Mouse (Mus musculus): ENCODE results near the gene Unc93b1. TPM values are rescaled to one million over a fixed set of nuclear protein-coding genes. Genes with fewer than 3 reads are reported as not detected.
A peak's percentile ranks its signal among the peaks of the same experiment; 100 is the strongest.

Unc93b1 gene
- polyA plus RNA-seq, 1 experiment: 174 TPM

DNA sequence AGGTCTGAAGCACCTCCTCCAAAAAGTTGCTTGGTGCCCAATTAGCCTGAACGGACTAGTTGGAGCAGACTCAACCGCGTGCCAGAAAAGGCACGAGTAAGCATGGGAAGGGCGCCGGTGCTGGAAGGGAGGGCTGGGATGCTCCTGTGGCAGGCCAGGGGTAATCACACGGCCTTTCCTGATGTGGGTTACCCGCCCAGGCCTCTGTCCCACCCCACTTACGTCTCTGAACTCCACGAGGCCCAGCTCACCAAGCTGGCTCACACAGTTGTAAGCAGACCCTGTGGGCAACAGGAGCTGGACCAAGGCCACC lies 30.7 kb upstream of the Unc93b1 start:
- Histone ChIP-seq H3K4me1 (replicated peaks; ENCODE audit: control insufficient read depth, insufficient read depth, low read length) (peaks cover 43% of the 10 kb centered on the region), H3K27ac (ENCODE audit: control insufficient read depth, insufficient read depth, low read length) (no peak overlapping the region), H3K27me3 (ENCODE audit: control insufficient read depth, insufficient read depth, low read length) (no peaks in the 10 kb centered on the region), H3K4me3 (ENCODE audit: control insufficient read depth, insufficient read depth, low read length) (no peak overlapping the region), H3K36me3 (ENCODE audit: control insufficient read depth, insufficient read depth, low read length) (peaks cover 6% of the 10 kb centered on the region; the same call in 1 of the 2 replicates)
- no peak for TF ChIP-seq CTCF (IDR thresholded peaks at IDR 0.05; ENCODE audit: borderline replicate concordance, control insufficient read depth, extremely low read depth, insufficient read depth, low read length, poor library complexity)
- TF ChIP-seq POLR2A (IDR thresholded peaks at IDR 0.05; ENCODE audit: control insufficient read depth, extremely low read depth, insufficient read depth, low read length, poor library complexity): no peak
- DNase-seq: no peak
- WGBS: 90% methylated on average over 10 of the region's 10 CpGs

GRCm38 (mm10) chr19:3905261-3905969 lies 29.6 kb upstream of the Unc93b1 start:
- Histone ChIP-seq H3K4me3 (ENCODE audit: control insufficient read depth, insufficient read depth, low read length) (peak overlapping the region; percentile 18), H3K27ac (ENCODE audit: control insufficient read depth, insufficient read depth, low read length) (peak overlapping the region; percentile 5; the same call in 1 of the 2 replicates), H3K36me3 (ENCODE audit: control insufficient read depth, insufficient read depth, low read length) (peaks cover 6% of the 10 kb centered on the region; the same call in 1 of the 2 replicates), H3K27me3 (ENCODE audit: control insufficient read depth, insufficient read depth, low read length) (no peaks in the 10 kb centered on the region), H3K4me1 (replicated peaks; ENCODE audit: control insufficient read depth, insufficient read depth, low read length) (peaks cover 43% of the 10 kb centered on the region)
- 8% methylated on average over 6 of the region's 6 CpGs for WGBS
- no peak for TF ChIP-seq POLR2A (IDR thresholded peaks at IDR 0.05; ENCODE audit: control insufficient read depth, extremely low read depth, insufficient read depth, low read length, poor library complexity)
- no peak for TF ChIP-seq CTCF (IDR thresholded peaks at IDR 0.05; ENCODE audit: borderline replicate concordance, control insufficient read depth, extremely low read depth, insufficient read depth, low read length, poor library complexity)
- no peak for DNase-seq

DNA sequence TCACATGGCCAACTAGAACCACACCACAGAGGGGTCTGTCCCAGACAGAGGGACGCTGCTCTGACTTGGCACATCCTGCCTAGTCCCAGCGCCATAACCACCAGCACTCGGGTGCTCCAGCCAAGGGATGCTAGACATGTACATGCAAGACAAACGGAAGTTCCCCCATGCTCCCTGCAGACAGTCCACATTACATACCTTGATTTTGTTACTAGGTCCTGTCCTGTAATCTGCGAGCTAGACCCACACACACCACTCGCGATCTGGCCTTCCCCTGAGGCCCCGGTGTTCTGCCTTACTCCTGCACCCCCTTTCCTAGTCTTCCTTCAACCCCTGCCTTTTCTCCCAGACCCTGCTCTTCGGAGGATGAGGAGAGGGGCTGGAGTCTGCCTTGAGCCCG lies 28.7 kb upstream of the Unc93b1 start:
- TF ChIP-seq CTCF (IDR thresholded peaks at IDR 0.05; ENCODE audit: borderline replicate concordance, control insufficient read depth, extremely low read depth, insufficient read depth, low read length, poor library complexity): no peak
- no peak for TF ChIP-seq POLR2A (IDR thresholded peaks at IDR 0.05; ENCODE audit: control insufficient read depth, extremely low read depth, insufficient read depth, low read length, poor library complexity)
- 1% methylated on average over 10 of the region's 10 CpGs for WGBS
- peaks cover 43% of the 10 kb centered on the region for H3K4me1 ChIP-seq (replicated peaks; ENCODE audit: control insufficient read depth, insufficient read depth, low read length)
- peaks cover 5% of the 10 kb centered on the region; the same call in 1 of the 2 replicates for H3K36me3 ChIP-seq (ENCODE audit: control insufficient read depth, insufficient read depth, low read length)
- no peaks in the 10 kb centered on the region for H3K27me3 ChIP-seq (ENCODE audit: control insufficient read depth, insufficient read depth, low read length)
- H3K4me3 ChIP-seq (ENCODE audit: control insufficient read depth, insufficient read depth, low read length): peak overlapping the region; percentile 90
- DNase-seq: no peak
- H3K27ac ChIP-seq (ENCODE audit: control insufficient read depth, insufficient read depth, low read length): no peak overlapping the region

DNA sequence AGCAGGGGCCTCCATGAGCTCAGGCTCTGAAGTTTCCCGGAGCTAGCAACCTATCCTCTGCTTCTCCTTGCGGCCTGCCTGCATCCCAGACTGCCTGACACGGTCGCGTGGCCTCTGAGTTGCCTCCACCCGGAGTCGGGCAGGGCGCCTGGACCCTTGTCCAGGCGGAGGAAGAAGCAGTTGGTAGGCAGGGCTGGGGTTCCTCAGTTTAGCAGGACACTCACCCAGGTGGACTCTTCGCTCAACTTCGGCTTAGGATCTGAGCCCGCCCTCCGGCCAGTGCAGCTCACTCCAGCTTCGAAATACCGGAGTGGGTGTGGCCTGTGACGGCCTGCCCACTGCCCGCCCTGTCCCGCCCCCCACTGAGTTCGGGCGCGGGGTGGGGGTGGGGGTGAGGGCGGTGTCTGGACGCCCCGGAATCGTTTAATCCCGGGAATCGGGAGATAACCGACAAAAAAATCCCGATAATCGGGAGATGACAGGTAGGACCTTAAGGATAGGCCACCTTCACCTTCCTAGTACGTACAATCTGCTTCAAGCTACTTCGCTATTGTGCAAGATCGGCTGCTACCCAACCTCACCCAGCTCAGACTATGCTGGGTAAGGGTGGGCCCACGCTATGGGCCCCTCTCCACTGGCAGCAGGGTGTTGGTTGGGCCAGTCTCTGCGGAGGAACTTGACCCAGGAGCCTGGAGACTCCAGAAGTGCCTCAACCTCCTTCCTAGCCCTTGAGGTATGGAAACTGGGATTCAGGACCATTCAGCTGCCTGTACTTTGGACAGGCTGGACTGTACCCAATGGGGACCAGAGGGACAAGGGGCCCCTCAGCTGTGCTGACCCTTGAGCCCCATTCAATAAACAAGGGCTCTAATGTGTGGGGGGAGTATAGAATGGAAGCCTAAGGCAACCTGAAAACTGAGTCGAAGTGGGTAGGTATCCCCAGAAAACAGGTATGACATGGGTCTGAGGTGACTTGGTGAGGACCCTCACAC lies 27.9 kb upstream of the Unc93b1 start, which contains the start of gene Tcirg1:
Gene Tcirg1 (minus strand): TSS at position 339 of the 992 bp plus-strand sequence.
- no peaks in the 10 kb centered on the region; the same call in 1 of the 2 replicates for H3K36me3 ChIP-seq (ENCODE audit: control insufficient read depth, insufficient read depth, low read length)
- no peak for TF ChIP-seq CTCF (IDR thresholded peaks at IDR 0.05; ENCODE audit: borderline replicate concordance, control insufficient read depth, extremely low read depth, insufficient read depth, low read length, poor library complexity)
- no peak for TF ChIP-seq POLR2A (IDR thresholded peaks at IDR 0.05; ENCODE audit: control insufficient read depth, extremely low read depth, insufficient read depth, low read length, poor library complexity)

GRCm38 (mm10) chr19:3907876-3908660 lies 26.9 kb upstream of the Unc93b1 start:
- no peak for TF ChIP-seq CTCF (IDR thresholded peaks at IDR 0.05; ENCODE audit: borderline replicate concordance, control insufficient read depth, extremely low read depth, insufficient read depth, low read length, poor library complexity)
- TF ChIP-seq POLR2A (IDR thresholded peaks at IDR 0.05; ENCODE audit: control insufficient read depth, extremely low read depth, insufficient read depth, low read length, poor library complexity): no peak
- Histone ChIP-seq H3K4me1 (replicated peaks; ENCODE audit: control insufficient read depth, insufficient read depth, low read length) (peaks cover 42% of the 10 kb centered on the region), H3K36me3 (ENCODE audit: control insufficient read depth, insufficient read depth, low read length) (no peaks in the 10 kb centered on the region; the same call in 1 of the 2 replicates), H3K4me3 (ENCODE audit: control insufficient read depth, insufficient read depth, low read length) (no peak overlapping the region), H3K27me3 (ENCODE audit: control insufficient read depth, insufficient read depth, low read length) (no peaks in the 10 kb centered on the region), H3K27ac (ENCODE audit: control insufficient read depth, insufficient read depth, low read length) (no peak overlapping the region)
- WGBS: 76% methylated on average over 8 of the region's 8 CpGs
- DNase-seq: no peak

More for the DNA sequence above, 27.9 kb upstream of the Unc93b1 start, which contains the start of gene Tcirg1:
- H3K27me3 ChIP-seq (ENCODE audit: control insufficient read depth, insufficient read depth, low read length): no peaks in the 10 kb centered on the region
- H3K4me1 ChIP-seq (replicated peaks; ENCODE audit: control insufficient read depth, insufficient read depth, low read length): peaks cover 50% of the 10 kb centered on the region
- 4% methylated on average over 36 of the region's 36 CpGs for WGBS
- DNase-seq: peak; percentile 76
- no peak within 1 kb of the TSS for H3K27ac ChIP-seq (ENCODE audit: control insufficient read depth, insufficient read depth, low read length)
- peak within 1 kb of the TSS; percentile 90 for H3K4me3 ChIP-seq (ENCODE audit: control insufficient read depth, insufficient read depth, low read length)
